Mouse (Mus musculus): ENCODE measurements around the gene Tmem132e. TPM values are rescaled to one million over a fixed set of nuclear protein-coding genes. Genes with fewer than 3 reads are reported as not detected.

The Tmem132e gene
- total RNA-seq (2021): 10 to 100 TPM; 19.2 to 23.7 TPM
- long read RNA-seq, experiment 1, full-length matches to known transcripts: 16 of 31 reads
- long read RNA-seq, experiment 1, partial matches to known transcripts: 8 of 31 reads
- long read RNA-seq, experiment 1, other reads (novel, unspliced or antisense): 7 of 31 reads
- long read RNA-seq, experiment 2, full-length matches to known transcripts: 19 of 32 reads
- long read RNA-seq, experiment 2, partial matches to known transcripts: 5 of 32 reads
- long read RNA-seq, experiment 2, other reads (novel, unspliced or antisense): 8 of 32 reads

- Histone ChIP-seq H3K27ac (peak within 1 kb of the TSS; percentile 19; the same call in 1 of the 2 replicates), H3K4me3 (peak within 1 kb of the TSS; percentile 58)
- intact Hi-C loops (cut with DNase I): loop anchor here (5.0 kb wide), 1 partner anchor 151 kb away; no protein-coding TSS in a partner anchor
- TF ChIP-seq CTCF (IDR thresholded peaks at IDR 0.05): peak; percentile 13
- peak; percentile 32 to 55 for DNase-seq (ENCODE audit: extremely low spot score in 1 of 2, low spot score in 2 of 2)
Observed at GRCm38 (mm10) chr11:82388371-82389313, at the start of gene Tmem132e. Tmem132e (plus strand) TSS chr11:82388900.

- intact Hi-C loops (cut with DNase I): no loop called here
- TF ChIP-seq CTCF (IDR thresholded peaks at IDR 0.05): no peak
- Histone ChIP-seq H3K27ac (no peak overlapping the region), H3K4me3 (no peak overlapping the region)
- DNase-seq (ENCODE audit: extremely low spot score in 1 of 2, low spot score in 2 of 2): no peak
Observed at GRCm38 (mm10) chr11:82339921-82340401, 48.7 kb upstream of the Tmem132e start.

DNA sequence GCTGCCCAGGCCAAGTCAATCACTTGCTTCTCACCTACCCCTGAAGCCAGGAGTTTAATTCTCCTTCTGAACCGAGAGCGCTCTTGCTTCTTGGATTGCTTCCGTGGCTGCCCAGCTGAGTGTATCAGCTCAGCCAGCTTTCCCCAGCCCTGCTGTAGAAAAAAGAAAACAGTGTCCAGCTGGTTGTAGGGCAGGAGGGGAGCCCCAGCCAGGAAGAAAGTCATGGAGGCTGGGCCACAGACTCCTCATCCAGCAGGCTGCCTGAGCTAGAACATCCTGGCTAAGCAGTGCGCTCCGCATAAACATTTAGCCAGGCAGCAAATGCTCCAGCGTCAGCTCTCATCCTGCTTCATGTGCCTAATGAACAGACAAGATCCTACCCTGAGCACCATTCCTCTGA is 48.3 kb upstream of the Tmem132e start:
- no peak overlapping the region for H3K27ac ChIP-seq
- no peak for DNase-seq (ENCODE audit: extremely low spot score in 1 of 2, low spot score in 2 of 2)
- no peak overlapping the region for H3K4me3 ChIP-seq
- TF ChIP-seq CTCF (IDR thresholded peaks at IDR 0.05): no peak
- intact Hi-C loops (cut with DNase I): no loop called here

DNA sequence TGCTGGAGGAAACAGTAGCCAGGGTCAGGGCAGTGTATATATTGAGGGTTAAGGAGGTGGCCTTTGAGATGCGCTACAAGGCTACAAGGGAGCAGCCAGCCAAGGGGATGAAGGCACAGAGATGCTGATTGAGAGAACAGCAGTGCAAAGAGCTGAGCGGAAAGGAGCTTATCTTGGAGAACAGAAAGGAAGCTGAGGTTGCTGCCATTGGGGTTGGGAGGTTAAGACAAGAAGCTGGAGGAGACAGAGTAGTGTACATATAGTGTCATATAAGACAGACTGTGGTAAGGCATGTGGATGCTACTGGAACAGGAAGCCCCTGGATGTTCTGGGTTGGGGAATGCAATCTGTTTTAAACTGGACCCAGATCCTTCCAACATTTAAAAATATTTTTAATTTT is 47.8 kb upstream of the Tmem132e start:
- intact Hi-C loops (cut with DNase I): no loop called here
- Histone ChIP-seq H3K27ac (no peak overlapping the region), H3K4me3 (no peak overlapping the region)

DNA sequence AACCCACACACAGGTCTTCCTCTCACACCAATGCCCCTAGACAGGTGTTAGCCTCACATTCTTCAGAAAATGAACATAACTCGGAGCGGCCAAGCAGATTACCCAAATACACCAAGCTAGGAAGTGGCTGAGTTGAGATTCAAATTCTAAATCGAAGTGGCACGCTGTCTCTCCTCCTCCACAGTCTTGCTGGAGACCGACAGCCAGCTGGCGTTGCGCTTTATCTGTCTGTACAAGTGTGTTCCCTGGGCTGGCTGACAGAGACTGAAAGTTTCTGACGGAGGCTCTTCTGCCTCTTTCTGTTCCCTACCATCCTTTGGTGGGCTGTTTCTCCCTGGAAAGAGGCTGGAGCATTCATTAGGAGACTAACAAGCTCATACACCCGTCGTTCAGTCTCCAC is 37.7 kb upstream of the Tmem132e start:
- intact Hi-C loops (cut with DNase I): no loop called here
- peak; percentile 11 to 24 for DNase-seq (ENCODE audit: extremely low spot score in 1 of 2, low spot score in 2 of 2)
- Histone ChIP-seq H3K27ac (no peak overlapping the region), H3K4me3 (no peak overlapping the region)
- TF ChIP-seq CTCF (IDR thresholded peaks at IDR 0.05): no peak

More for the DNA sequence above, 47.8 kb upstream of the Tmem132e start:
- no peak for TF ChIP-seq CTCF (IDR thresholded peaks at IDR 0.05)
- DNase-seq (ENCODE audit: extremely low spot score in 1 of 2, low spot score in 2 of 2): no peak

GRCm38 (mm10) chr11:82370151-82370550 is 18.5 kb upstream of the Tmem132e start:
- no peak for TF ChIP-seq CTCF (IDR thresholded peaks at IDR 0.05)
- no peak for DNase-seq (ENCODE audit: extremely low spot score in 1 of 2, low spot score in 2 of 2)
- Histone ChIP-seq H3K27ac (no peak overlapping the region), H3K4me3 (no peak overlapping the region)
- intact Hi-C loops (cut with DNase I): no loop called here

- no peak for DNase-seq (ENCODE audit: extremely low spot score in 1 of 2, low spot score in 2 of 2)
- intact Hi-C loops (cut with DNase I): no loop called here
Observed at GRCm38 (mm10) chr11:82371577-82371976, 17.1 kb upstream of the Tmem132e start.

GRCm38 (mm10) chr11:82380606-82381202 is 8.0 kb upstream of the Tmem132e start:
- Histone ChIP-seq H3K4me3 (no peak overlapping the region), H3K27ac (no peak overlapping the region)
- no peak for DNase-seq (ENCODE audit: extremely low spot score in 1 of 2, low spot score in 2 of 2)
- intact Hi-C loops (cut with DNase I): no loop called here
- TF ChIP-seq CTCF (IDR thresholded peaks at IDR 0.05): no peak

More at GRCm38 (mm10) chr11:82371577-82371976, 17.1 kb upstream of the Tmem132e start:
- Histone ChIP-seq H3K4me3 (no peak overlapping the region), H3K27ac (no peak overlapping the region)
- TF ChIP-seq CTCF (IDR thresholded peaks at IDR 0.05): no peak

- DNase-seq (ENCODE audit: extremely low spot score in 1 of 2, low spot score in 2 of 2): peak; percentile 77 to 85
- TF ChIP-seq CTCF (IDR thresholded peaks at IDR 0.05): peak; percentile 17
- H3K4me3 ChIP-seq: peak overlapping the region; percentile 58
- peak overlapping the region; percentile 67 for H3K27ac ChIP-seq
- intact Hi-C loops (cut with DNase I): loop anchor here (5.0 kb wide), 1 partner anchor 150 kb away; no protein-coding TSS in a partner anchor
Observed at GRCm38 (mm10) chr11:82386970-82387540, 1.6 kb upstream of the Tmem132e start.

DNA sequence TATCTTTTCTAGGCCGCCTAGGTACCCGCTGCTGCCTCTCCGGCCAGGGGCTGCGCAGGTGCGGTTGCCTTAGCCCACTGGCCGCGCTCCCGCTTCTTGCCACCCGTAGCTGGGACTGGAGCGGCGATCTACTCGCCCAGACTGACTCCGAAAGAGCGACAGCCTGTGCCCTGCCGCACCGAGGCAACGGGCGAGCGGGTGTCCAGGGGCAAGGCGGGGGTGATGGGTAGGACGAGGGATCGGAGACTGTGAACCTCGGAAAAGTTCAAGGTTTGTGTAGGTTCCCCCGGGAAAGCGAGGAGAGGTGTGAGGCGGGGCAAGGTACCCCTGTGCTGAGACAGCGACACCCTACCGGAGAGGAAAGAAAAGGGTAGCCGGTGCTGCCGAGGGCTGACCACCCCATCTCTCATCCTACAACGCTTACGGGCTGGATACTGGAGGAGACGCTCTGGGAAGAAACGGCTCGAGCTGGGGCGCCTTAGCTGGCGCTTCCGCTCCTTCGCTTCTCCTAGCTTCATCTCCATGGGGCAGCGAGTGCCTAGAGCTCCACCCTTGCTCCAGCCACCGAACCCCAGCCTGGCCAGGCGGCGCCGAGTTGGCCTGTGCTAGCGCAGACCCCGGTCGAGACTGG is 874 bp upstream of the Tmem132e start:
- peak; percentile 28 to 37 for DNase-seq (ENCODE audit: extremely low spot score in 1 of 2, low spot score in 2 of 2)
- intact Hi-C loops (cut with DNase I): loop anchor here (5.0 kb wide), 1 partner anchor 151 kb away; no protein-coding TSS in a partner anchor
- Histone ChIP-seq H3K4me3 (peak overlapping the region; percentile 58), H3K27ac (peak overlapping the region; percentile 19)
- TF ChIP-seq CTCF (IDR thresholded peaks at IDR 0.05): no peak; the same call in none of the 2 replicates
